Mouse (Mus musculus) lung, embryonic 15.5 days (tissue): Measurements from ENCODE around the gene Repin1. TPM values are rescaled to one million over a fixed set of nuclear protein-coding genes. Genes with fewer than 3 reads are reported as not detected.

ENCODE experiments used
- ATAC-seq: fragments of 200-750 bp; cut with Nextera tagmentation; 2 replicates; pipeline ENCODE4 v1.8.0; 2017; ENCODE audit warnings: moderate number of reproducible peaks, borderline replicate concordance; ENCODE audit not compliant: low FRiP score, low TSS enrichment; ENCODE audit errors: extremely low read depth
- H3K27ac ChIP-seq: fragments of 300-500 bp; sonication (generic); 2 replicates; pipeline ENCODE4 v1.5.1; 2015; ENCODE audit warnings: moderate library complexity, mild to moderate bottlenecking, inconsistent platforms
- H3K27me3 ChIP-seq: fragments of 300-500 bp; sonication (generic); 2 replicates; pipeline ENCODE4 v1.6.1; 2015; ENCODE audit warnings: inconsistent platforms
- H3K36me3 ChIP-seq: fragments of 300-500 bp; sonication (generic); 2 replicates; pipeline ENCODE4 v1.6.1; 2015; ENCODE audit warnings: inconsistent platforms
- H3K4me1 ChIP-seq: fragments of 300-500 bp; sonication (generic); 2 replicates; pipeline ENCODE4 v1.6.1; 2015; ENCODE audit warnings: inconsistent platforms
- H3K4me2 ChIP-seq: fragments of 300-500 bp; sonication (generic); 2 replicates; pipeline ENCODE4 v1.6.1; 2015; ENCODE audit warnings: inconsistent platforms, mild to moderate bottlenecking, moderate library complexity
- H3K4me3 ChIP-seq: fragments of 300-500 bp; sonication (generic); 2 replicates; pipeline ENCODE4 v1.5.1; 2015; ENCODE audit warnings: mild to moderate bottlenecking, inconsistent platforms
- H3K9ac ChIP-seq: fragments of 300-500 bp; sonication (generic); 2 replicates; pipeline ENCODE4 v1.6.1; 2015; ENCODE audit warnings: inconsistent platforms
- H3K9me3 ChIP-seq: fragments of 300-500 bp; sonication (generic); 2 replicates; pipeline ENCODE4 v1.6.1; 2016; ENCODE audit warnings: inconsistent platforms
- WGBS: fragments of 180-500 bp; shearing (Covaris S2); methylation state at CpG from one replicate; pipeline ENCODE4 v1.1.7; 2015; 5-methylcytosine and 5-hydroxymethylcytosine counted together
- polyA plus RNA-seq: library from polyadenylated mRNA; unstranded; fragments of >200 nt; fragmentation: Nextera tagmentation; extraction: Ambion mirVana; gene quantifications from 2 replicates; pipeline ENCODE4 v1.2.1, GENCODE M21; 2015

Gene Repin1
- polyA plus RNA-seq, 1 experiment from 2014 or later: 30.9 TPM

DNA sequence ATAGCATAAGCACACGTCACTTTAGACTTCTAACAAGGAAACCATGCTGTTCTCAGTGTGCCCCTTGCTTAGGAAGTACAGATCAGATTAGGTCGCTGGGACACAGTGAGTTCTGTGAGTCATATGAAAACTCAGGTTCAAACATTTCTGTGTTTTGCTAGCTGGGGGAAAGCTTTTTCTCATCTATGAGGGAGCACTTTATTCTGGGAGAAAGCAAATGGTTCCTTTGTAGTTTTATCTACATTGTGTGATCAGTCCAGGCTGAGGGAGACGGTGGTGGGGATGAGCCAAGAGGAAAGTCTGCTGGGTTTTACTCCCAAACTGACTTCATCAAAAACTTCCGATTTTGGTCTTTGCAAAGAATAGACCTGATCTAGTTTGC is 52.6 kb downstream of the Repin1 start:
- Histone ChIP-seq H3K36me3 (no peaks in the 10 kb centered on the region), H3K9ac (no peak overlapping the region), H3K27ac (no peak overlapping the region), H3K27me3 (no peaks in the 10 kb centered on the region), H3K4me3 (no peak overlapping the region), H3K4me2 (no peak overlapping the region), H3K4me1 (0 out of 2 replicates have a peak, but pooled peaks cover 4% of the 10 kb centered on the region), H3K9me3 (no peaks in the 10 kb centered on the region)
- ATAC-seq: no peak
- 78% methylated on average over 4 of the region's 4 CpGs for WGBS

DNA sequence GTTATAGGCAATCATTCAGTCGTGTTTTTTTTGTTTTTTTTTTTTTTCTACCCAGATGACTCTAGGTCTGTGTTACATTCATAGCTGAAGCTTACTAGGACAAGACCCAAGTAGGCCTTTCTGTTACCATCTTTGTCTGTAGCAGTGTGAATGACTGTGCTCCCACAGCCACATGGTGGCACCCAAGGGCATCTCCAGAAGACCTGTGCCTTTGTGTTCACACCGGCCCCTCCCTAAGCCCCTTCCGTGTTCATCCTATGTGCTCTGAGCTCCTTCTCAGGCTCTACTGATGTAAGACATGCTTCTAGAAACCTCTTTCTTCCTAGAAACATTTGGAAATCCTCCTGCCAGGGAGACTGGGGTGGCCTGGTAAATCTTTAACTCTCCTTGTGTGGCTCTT is 53.3 kb downstream of the Repin1 start, which contains the start of gene Gimap8:
TSS of gene Gimap8 (plus strand) at position 240 of the 400 bp plus-strand sequence.
- Histone ChIP-seq H3K4me2 (peak within 1 kb of the TSS; percentile 28; the same call in 1 of the 2 replicates), H3K4me1 (0 out of 2 replicates have a peak, but pooled peaks cover 4% of the 10 kb centered on the region), H3K9me3 (no peaks in the 10 kb centered on the region), H3K27me3 (no peaks in the 10 kb centered on the region), H3K27ac (no peak within 1 kb of the TSS), H3K4me3 (0 out of 2 replicates have a peak within 1 kb of the TSS, but pooled peaks have one; percentile 8), H3K9ac (no peak within 1 kb of the TSS), H3K36me3 (no peaks in the 10 kb centered on the region)
- ATAC-seq: peak; percentile 58; the same call in 1 of the 2 replicates
- 29% methylated on average over 3 of the region's 3 CpGs for WGBS

DNA sequence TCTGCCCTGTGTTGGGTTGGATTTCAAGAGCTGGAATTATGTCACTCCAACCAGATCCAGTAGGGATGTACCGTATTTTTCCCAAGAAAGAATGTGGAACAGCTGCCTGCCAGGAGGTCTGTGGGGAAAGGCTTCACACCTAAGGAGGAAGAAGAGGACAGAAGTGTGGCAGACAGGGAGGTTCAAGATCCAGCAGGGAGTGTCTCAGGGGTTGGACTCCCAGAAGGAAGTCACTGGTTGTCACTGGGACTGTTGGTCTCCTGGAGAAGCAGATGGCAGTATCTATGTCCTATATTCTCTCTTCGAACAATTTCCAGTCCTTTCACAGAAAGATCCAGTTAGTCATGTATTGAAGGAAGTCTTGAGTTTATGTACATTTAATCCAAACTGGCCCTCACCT is 53.9 kb downstream of the Repin1 start:
- Histone ChIP-seq H3K9ac (no peak overlapping the region), H3K27me3 (no peaks in the 10 kb centered on the region), H3K4me3 (0 out of 2 replicates have a peak overlapping the region, but pooled peaks have one; percentile 8), H3K4me1 (0 out of 2 replicates have a peak, but pooled peaks cover 4% of the 10 kb centered on the region), H3K9me3 (no peaks in the 10 kb centered on the region), H3K36me3 (no peaks in the 10 kb centered on the region), H3K27ac (no peak overlapping the region), H3K4me2 (peak overlapping the region; percentile 28; the same call in 1 of the 2 replicates)
- WGBS: 83% methylated on average over 2 of the region's 2 CpGs
- no peak for ATAC-seq

Other genes with a start within 250 kb of the Repin1 start
- gene Krba1, start 198.3 kb upstream of the Repin1 start, polyA plus RNA-seq: 18.5 and 19.8 TPM in 2 replicates
- 18.9 and 22.0 TPM in 2 replicates for gene Zfp467, start 148.1 kb upstream of the Repin1 start, polyA plus RNA-seq
- 0.29 and 0.44 TPM in 2 replicates for gene Sspo, start 145.7 kb upstream of the Repin1 start, polyA plus RNA-seq
- 9.4 and 11.7 TPM in 2 replicates for gene Atp6v0e2, start 56.3 kb upstream of the Repin1 start, polyA plus RNA-seq
- 6.0 and 7.3 TPM in 2 replicates for gene Lrrc61, start 39.1 kb upstream of the Repin1 start, polyA plus RNA-seq
- gene Rarres2, start 21.1 kb upstream of the Repin1 start, polyA plus RNA-seq: 76.6 and 84.0 TPM in 2 replicates
- gene Gm45021, start 4.3 kb upstream of the Repin1 start, polyA plus RNA-seq: not detected in 2 replicates
- gene Gm44965, start 58 bp downstream of the Repin1 start, polyA plus RNA-seq: not detected in 2 replicates
- 5.5 and 8.3 TPM in 2 replicates for gene Zfp775, start 8.2 kb downstream of the Repin1 start, polyA plus RNA-seq
- gene AI854703, start 32.9 kb downstream of the Repin1 start, polyA plus RNA-seq: 0.93 and 1.1 TPM in 2 replicates
- 4.2 and 4.3 TPM in 2 replicates for gene Gimap8, start 53.4 kb downstream of the Repin1 start, polyA plus RNA-seq
- 16.1 and 16.2 TPM in 2 replicates for gene Gimap9, start 82.2 kb downstream of the Repin1 start, polyA plus RNA-seq
- gene Gimap4, start 90.7 kb downstream of the Repin1 start, polyA plus RNA-seq: 45.0 and 46.6 TPM in 2 replicates
- gene Gimap6, start 114.3 kb downstream of the Repin1 start, polyA plus RNA-seq: 41.3 and 48.5 TPM in 2 replicates
- 3.4 and 4.2 TPM in 2 replicates for gene Gm28053, start 124.7 kb downstream of the Repin1 start, polyA plus RNA-seq
- gene Gimap7, start 124.7 kb downstream of the Repin1 start, polyA plus RNA-seq: 0.29 TPM in 1 of 2 replicates, not detected in the other
- 43.0 and 53.3 TPM in 2 replicates for gene Gimap1, start 145.2 kb downstream of the Repin1 start, polyA plus RNA-seq
- 23.7 and 25.2 TPM in 2 replicates for gene Gimap5, start 152.3 kb downstream of the Repin1 start, polyA plus RNA-seq
- 0.22 TPM in 1 of 2 replicates, not detected in the other for gene Gimap3, start 177.0 kb downstream of the Repin1 start, polyA plus RNA-seq
- gene Tmem176a, start 247.0 kb downstream of the Repin1 start, polyA plus RNA-seq: 226 and 227 TPM in 2 replicates
- gene Tmem176b, start 247.6 kb downstream of the Repin1 start, polyA plus RNA-seq: 425 and 442 TPM in 2 replicates